Mouse (Mus musculus): ENCODE results near the gene Traf7. TPM values are rescaled to one million over a fixed set of nuclear protein-coding genes. Genes with fewer than 3 reads are reported as not detected.
A peak's percentile ranks its signal among the peaks of the same experiment; 100 is the strongest.

The Traf7 gene
- polyA plus RNA-seq, 1 experiment from 2014 or later, result 104 TPM

DNA sequence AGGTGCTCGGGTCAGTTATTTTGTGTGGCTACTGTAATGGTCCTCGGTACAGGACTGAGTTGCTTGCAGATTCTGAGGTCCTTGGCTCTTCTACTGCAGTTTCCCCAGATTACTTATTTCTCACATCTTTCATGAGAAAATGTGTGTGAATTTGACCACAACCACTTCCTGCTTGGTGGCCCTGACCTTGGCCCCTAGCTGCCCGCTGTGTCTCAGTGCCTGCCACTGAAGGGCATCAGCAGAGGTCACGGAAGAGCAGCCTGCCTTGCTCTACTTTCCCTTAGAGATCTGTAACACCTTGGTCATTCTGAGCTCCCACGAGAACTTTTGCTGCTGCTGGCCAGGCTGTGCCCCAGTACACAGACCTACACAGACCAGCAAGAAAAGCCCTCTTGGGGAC lies 35.9 kb upstream of the Traf7 start:
- DNase-seq (ENCODE audit: low spot score) (no peak), ATAC-seq (replicated peaks; ENCODE audit: low FRiP score, low TSS enrichment, low read depth) (no peak)
- Histone ChIP-seq H3K27me3 (replicated peaks; ENCODE audit: control insufficient read depth, insufficient read depth, low read length) (no peaks in the 10 kb centered on the region), H3K4me2 (ENCODE audit: low read length) (no peak overlapping the region), H3K4me1 (replicated peaks; ENCODE audit: control insufficient read depth, insufficient read depth, low read length) (peaks cover 14% of the 10 kb centered on the region), H3K27ac (ENCODE audit: low read depth) (no peak overlapping the region), H3K9ac (ENCODE audit: low read length) (no peak overlapping the region), H3K9me3 (ENCODE audit: control insufficient read depth, low read length) (no peaks in the 10 kb centered on the region), H3K4me3 (ENCODE audit: low read depth, low read length) (no peak overlapping the region), H3K36me3 (ENCODE audit: control insufficient read depth, insufficient read depth, low read length) (peaks cover 16% of the 10 kb centered on the region)
- 83% methylated on average over 5 of the region's 5 CpGs for WGBS

DNA sequence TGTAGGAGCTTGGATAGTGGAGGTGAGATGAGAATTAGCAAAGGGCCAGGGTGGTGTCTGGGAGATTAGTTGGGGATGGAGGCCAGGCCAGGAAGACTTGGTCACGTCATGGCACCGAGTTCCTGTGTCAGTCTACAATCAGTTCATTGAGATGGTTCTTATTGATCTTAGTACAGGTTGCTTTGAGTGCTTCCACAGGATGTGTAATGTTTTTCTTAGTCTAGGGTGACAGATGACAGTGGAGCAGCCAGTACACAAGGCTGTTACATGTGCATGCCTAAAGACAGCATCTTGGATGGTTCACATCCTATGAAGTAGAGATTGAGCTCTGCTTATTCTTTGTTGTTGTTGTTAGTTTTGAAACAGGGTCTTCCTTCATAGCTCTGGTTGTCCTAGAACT lies 33.9 kb upstream of the Traf7 start:
- Histone ChIP-seq H3K4me3 (ENCODE audit: low read depth, low read length) (no peak overlapping the region), H3K36me3 (ENCODE audit: control insufficient read depth, insufficient read depth, low read length) (peaks cover 8% of the 10 kb centered on the region; the same call in 1 of the 2 replicates), H3K4me1 (replicated peaks; ENCODE audit: control insufficient read depth, insufficient read depth, low read length) (peaks cover 18% of the 10 kb centered on the region), H3K27ac (ENCODE audit: low read depth) (no peak overlapping the region), H3K9me3 (ENCODE audit: control insufficient read depth, low read length) (no peaks in the 10 kb centered on the region), H3K9ac (ENCODE audit: low read length) (no peak overlapping the region), H3K4me2 (ENCODE audit: low read length) (no peak overlapping the region), H3K27me3 (replicated peaks; ENCODE audit: control insufficient read depth, insufficient read depth, low read length) (no peaks in the 10 kb centered on the region)
- 97% methylated on average over 2 of the region's 2 CpGs for WGBS
- ATAC-seq (replicated peaks; ENCODE audit: low FRiP score, low TSS enrichment, low read depth) (no peak), DNase-seq (ENCODE audit: low spot score) (no peak)

DNA sequence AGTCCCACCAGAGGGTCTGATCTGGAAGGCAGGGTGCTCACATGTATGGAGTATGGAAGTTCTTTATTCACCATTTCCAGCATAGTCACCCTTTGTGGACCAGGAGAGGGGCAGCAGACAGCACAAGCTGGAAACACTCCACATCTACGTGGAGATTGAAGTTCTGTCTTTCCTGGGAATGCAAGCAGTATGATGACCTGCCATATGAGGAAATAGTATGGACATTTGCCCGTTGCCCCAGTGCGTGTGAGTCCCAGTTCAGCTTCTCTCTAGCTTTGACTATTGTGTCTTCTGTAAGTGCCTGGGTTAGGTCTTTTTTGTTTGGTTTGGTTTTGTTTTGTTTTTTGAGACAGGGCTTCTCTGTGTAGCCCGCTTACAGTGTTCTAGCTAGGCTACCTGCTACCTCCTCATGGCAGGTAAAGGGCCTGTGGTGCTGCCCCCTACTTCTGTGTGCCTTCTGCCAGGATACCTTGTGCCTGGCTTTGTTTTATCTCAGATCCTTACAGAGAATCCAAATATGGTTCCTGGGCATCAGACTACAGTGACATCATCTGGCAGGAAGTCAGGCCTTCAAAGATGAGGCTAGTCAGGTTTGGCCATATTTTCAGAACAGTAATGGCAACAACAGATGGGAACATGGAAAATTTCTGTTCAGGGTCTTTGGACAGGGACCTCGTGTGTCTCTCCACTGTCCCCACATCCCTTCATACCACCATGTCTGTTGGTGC lies 32.7 kb upstream of the Traf7 start:
- Histone ChIP-seq H3K9me3 (ENCODE audit: control insufficient read depth, low read length) (no peaks in the 10 kb centered on the region), H3K4me2 (ENCODE audit: low read length) (no peak overlapping the region), H3K4me3 (ENCODE audit: low read depth, low read length) (no peak overlapping the region), H3K27me3 (replicated peaks; ENCODE audit: control insufficient read depth, insufficient read depth, low read length) (no peaks in the 10 kb centered on the region), H3K36me3 (ENCODE audit: control insufficient read depth, insufficient read depth, low read length) (peaks cover 8% of the 10 kb centered on the region; the same call in 1 of the 2 replicates), H3K4me1 (replicated peaks; ENCODE audit: control insufficient read depth, insufficient read depth, low read length) (peaks cover 18% of the 10 kb centered on the region), H3K27ac (ENCODE audit: low read depth) (no peak overlapping the region), H3K9ac (ENCODE audit: low read length) (no peak overlapping the region)
- WGBS, result 90% methylated on average over 5 of the region's 5 CpGs
- no peak for ATAC-seq (replicated peaks; ENCODE audit: low FRiP score, low TSS enrichment, low read depth)
- DNase-seq (ENCODE audit: low spot score), result no peak

DNA sequence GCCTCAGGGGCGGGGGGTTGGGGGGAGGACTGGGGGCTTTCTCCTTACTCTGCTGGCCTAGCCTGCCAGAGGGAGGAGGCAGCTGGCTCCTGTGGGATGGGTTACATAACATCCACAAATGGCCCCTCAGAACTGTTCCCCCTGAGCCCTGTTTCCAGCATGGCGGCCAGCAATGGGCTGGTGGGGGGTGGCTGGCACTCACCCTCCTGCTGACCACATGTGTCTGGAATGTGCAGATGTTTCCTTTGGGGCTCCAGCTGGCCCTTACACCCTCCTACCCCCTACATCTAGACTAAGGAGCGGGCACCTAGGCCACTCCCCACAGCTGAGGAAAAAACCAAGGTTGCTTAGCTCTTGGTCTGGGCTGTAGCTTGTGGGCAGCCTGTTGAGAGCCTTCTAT lies 31.4 kb upstream of the Traf7 start:
- Histone ChIP-seq H3K27ac (ENCODE audit: low read depth) (peak overlapping the region; percentile 87), H3K4me2 (ENCODE audit: low read length) (peak overlapping the region; percentile 27), H3K9ac (ENCODE audit: low read length) (no peak overlapping the region), H3K27me3 (replicated peaks; ENCODE audit: control insufficient read depth, insufficient read depth, low read length) (no peaks in the 10 kb centered on the region), H3K4me3 (ENCODE audit: low read depth, low read length) (no peak overlapping the region), H3K4me1 (replicated peaks; ENCODE audit: control insufficient read depth, insufficient read depth, low read length) (peaks cover 18% of the 10 kb centered on the region), H3K9me3 (ENCODE audit: control insufficient read depth, low read length) (no peaks in the 10 kb centered on the region), H3K36me3 (ENCODE audit: control insufficient read depth, insufficient read depth, low read length) (no peaks in the 10 kb centered on the region)
- ATAC-seq (replicated peaks; ENCODE audit: low FRiP score, low TSS enrichment, low read depth), result no peak
- 45% methylated on average over 3 of the region's 3 CpGs for WGBS
- DNase-seq (ENCODE audit: low spot score), result no peak

DNA sequence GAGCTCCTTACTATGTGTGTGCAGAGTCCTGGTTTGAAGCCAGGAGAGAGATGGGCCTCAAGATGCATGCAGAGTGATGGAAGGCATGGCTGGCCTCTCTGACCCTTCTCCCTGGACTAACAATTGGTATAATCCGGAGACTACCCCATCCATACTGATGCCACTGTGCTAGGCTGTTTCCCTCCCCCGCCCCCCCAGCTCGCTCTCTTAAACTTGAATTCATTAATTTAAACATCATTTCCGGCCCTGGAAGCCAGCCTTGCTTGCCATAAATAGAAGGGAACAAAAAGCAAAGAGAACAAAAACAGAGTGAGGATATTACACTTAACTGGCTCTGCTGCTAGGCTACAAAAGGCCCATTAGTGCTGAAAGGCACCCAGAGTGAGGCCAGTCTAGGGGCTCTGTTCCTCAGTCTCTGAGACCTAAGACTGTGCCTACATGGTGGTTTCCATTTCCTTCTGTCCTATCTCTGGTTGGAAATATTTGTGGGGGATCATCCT lies 30.9 kb upstream of the Traf7 start:
- ATAC-seq (replicated peaks; ENCODE audit: low FRiP score, low TSS enrichment, low read depth), result no peak
- no peak for DNase-seq (ENCODE audit: low spot score)
- H3K4me1 ChIP-seq (replicated peaks; ENCODE audit: control insufficient read depth, insufficient read depth, low read length), result peaks cover 18% of the 10 kb centered on the region

DNA sequence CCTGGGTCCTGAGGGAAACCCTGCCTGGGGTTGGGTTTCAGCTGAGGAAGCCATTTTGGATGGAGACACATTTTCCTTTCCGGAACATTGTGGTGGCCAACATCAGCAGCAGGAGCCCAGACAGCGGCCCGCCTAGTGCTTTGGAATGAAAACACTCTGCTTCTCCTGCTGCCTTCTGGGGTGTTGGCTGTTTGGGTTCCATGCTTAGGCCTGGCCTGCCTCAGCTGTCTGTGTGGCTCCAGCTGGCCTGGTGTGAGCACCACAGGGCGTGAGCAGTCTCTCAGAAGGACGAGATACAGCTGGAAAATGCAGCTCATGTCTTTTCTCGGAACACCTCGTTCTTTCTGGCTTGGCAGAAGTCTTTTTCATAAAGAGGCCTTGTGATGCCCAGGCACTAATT lies 29.4 kb upstream of the Traf7 start:
- no peak for DNase-seq (ENCODE audit: low spot score)
- WGBS, result 68% methylated on average over 7 of the region's 7 CpGs

More for the DNA sequence above, 30.9 kb upstream of the Traf7 start:
- Histone ChIP-seq H3K27ac (ENCODE audit: low read depth) (peak overlapping the region; percentile 87), H3K9ac (ENCODE audit: low read length) (no peak overlapping the region), H3K4me2 (ENCODE audit: low read length) (peak overlapping the region; percentile 27), H3K4me3 (ENCODE audit: low read depth, low read length) (no peak overlapping the region), H3K27me3 (replicated peaks; ENCODE audit: control insufficient read depth, insufficient read depth, low read length) (no peaks in the 10 kb centered on the region), H3K9me3 (ENCODE audit: control insufficient read depth, low read length) (no peaks in the 10 kb centered on the region), H3K36me3 (ENCODE audit: control insufficient read depth, insufficient read depth, low read length) (no peaks in the 10 kb centered on the region)
- WGBS, result 53% methylated on average over 4 of the region's 4 CpGs

DNA sequence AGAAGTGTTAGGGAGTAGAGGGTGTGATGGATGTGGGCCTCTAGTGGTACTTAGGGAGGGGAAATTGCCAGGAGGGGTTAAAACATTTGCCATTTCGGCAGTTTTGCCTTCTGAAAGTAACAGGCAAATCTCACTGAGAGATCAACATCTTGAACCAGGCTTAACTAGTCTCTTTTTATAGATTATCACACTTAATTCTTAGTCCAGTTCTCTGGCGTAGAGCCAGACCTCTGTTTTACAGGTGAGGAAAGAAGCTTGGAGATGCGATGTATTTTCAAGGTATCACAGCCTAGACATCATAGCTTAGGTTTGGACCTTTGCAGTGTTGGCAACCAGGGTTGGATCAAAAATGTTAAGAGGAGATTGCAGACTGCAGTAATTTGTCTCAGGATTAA lies 23.3 kb upstream of the Traf7 start:
- 56% methylated on average over 3 of the region's 3 CpGs for WGBS
- Histone ChIP-seq H3K4me2 (ENCODE audit: low read length) (peak overlapping the region; percentile 79), H3K27me3 (replicated peaks; ENCODE audit: control insufficient read depth, insufficient read depth, low read length) (no peaks in the 10 kb centered on the region), H3K4me1 (replicated peaks; ENCODE audit: control insufficient read depth, insufficient read depth, low read length) (peaks cover 27% of the 10 kb centered on the region; the same call in 1 of the 2 replicates), H3K9ac (ENCODE audit: low read length) (peak overlapping the region; percentile 89), H3K9me3 (ENCODE audit: control insufficient read depth, low read length) (no peaks in the 10 kb centered on the region), H3K27ac (ENCODE audit: low read depth) (peak overlapping the region; percentile 96; the same call in 1 of the 2 replicates), H3K4me3 (ENCODE audit: low read depth, low read length) (peak overlapping the region; percentile 82), H3K36me3 (ENCODE audit: control insufficient read depth, insufficient read depth, low read length) (0 out of 2 replicates have a peak, but pooled peaks cover 5% of the 10 kb centered on the region)
- ATAC-seq (replicated peaks; ENCODE audit: low FRiP score, low TSS enrichment, low read depth) (no peak), DNase-seq (ENCODE audit: low spot score) (no peak)

More for the DNA sequence above, 29.4 kb upstream of the Traf7 start:
- Histone ChIP-seq H3K36me3 (ENCODE audit: control insufficient read depth, insufficient read depth, low read length) (0 out of 2 replicates have a peak, but pooled peaks cover 1% of the 10 kb centered on the region), H3K27me3 (replicated peaks; ENCODE audit: control insufficient read depth, insufficient read depth, low read length) (no peaks in the 10 kb centered on the region), H3K27ac (ENCODE audit: low read depth) (no peak overlapping the region), H3K4me1 (replicated peaks; ENCODE audit: control insufficient read depth, insufficient read depth, low read length) (peaks cover 22% of the 10 kb centered on the region), H3K4me3 (ENCODE audit: low read depth, low read length) (no peak overlapping the region), H3K9ac (ENCODE audit: low read length) (no peak overlapping the region), H3K4me2 (ENCODE audit: low read length) (no peak overlapping the region), H3K9me3 (ENCODE audit: control insufficient read depth, low read length) (no peaks in the 10 kb centered on the region)
- no peak for ATAC-seq (replicated peaks; ENCODE audit: low FRiP score, low TSS enrichment, low read depth)

DNA sequence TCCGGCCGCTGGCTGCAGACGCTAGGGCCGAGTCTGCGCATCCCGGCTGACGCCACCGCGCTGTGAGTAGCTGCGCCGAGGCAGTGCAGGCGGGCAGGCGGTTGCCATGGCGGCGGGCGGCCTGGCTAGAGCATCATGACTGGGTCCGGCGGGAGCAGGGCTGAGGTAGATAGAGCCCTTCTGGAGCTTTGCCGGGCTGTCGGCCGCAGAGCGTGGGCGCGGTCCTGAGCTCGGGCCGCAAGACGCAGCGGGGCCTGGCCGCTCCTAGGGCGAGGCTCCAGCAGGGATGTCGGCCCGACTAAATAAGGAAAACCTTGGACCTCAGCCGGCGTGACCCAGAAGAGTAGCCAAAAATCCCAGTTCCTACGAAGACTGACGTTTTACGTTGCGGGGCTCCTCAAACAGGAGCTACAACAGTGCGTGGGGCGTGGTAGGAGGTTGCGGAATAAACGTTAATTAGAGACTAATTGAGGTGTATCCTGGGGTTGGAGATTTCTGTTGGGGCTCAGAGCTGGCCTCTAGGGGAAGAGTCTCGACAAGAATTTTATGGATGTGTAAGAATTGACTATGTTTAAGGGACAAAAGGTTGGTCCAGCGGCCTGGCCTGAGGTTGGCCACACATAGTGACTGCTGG lies 22.8 kb upstream of the Traf7 start:
- under 1% methylated on average over 44 of the region's 44 CpGs for WGBS
- Histone ChIP-seq H3K9me3 (ENCODE audit: control insufficient read depth, low read length) (no peaks in the 10 kb centered on the region), H3K4me3 (ENCODE audit: low read depth, low read length) (peak overlapping the region; percentile 82), H3K36me3 (ENCODE audit: control insufficient read depth, insufficient read depth, low read length) (0 out of 2 replicates have a peak, but pooled peaks cover 5% of the 10 kb centered on the region), H3K27ac (ENCODE audit: low read depth) (peak overlapping the region; percentile 96), H3K4me1 (replicated peaks; ENCODE audit: control insufficient read depth, insufficient read depth, low read length) (peaks cover 27% of the 10 kb centered on the region; the same call in 1 of the 2 replicates), H3K4me2 (ENCODE audit: low read length) (peak overlapping the region; percentile 79), H3K9ac (ENCODE audit: low read length) (peak overlapping the region; percentile 89), H3K27me3 (replicated peaks; ENCODE audit: control insufficient read depth, insufficient read depth, low read length) (no peaks in the 10 kb centered on the region)
- DNase-seq (ENCODE audit: low spot score) (peak; percentile 89), ATAC-seq (replicated peaks; ENCODE audit: low FRiP score, low TSS enrichment, low read depth) (peak; percentile 69)
